Mouse (Mus musculus) brain, embryonic 14.5 days (tissue): ENCODE results near the gene Gm10718. TPM values are rescaled to one million over a fixed set of nuclear protein-coding genes. Genes with fewer than 3 reads are reported as not detected.
"Not testable (repeated sequence)": the region's sequence is repeated elsewhere in the genome, so short reads cannot be mapped to it uniquely, and the experiment has no call there.

Source experiments
- DNase-seq: peaks from one replicate; pipeline ENCODE4 v3.0.0-alpha.2; 2011; ENCODE audit warnings: low read depth
- polyA plus RNA-seq: library from polyadenylated mRNA; depleted of rRNA; stranded (reverse); fragments of >200 nt; gene quantifications from 2 replicates; pipeline ENCODE4 v1.2.3, GENCODE M21; 2012; rRNA removed

Gene Gm10718
- polyA plus RNA-seq = 1.1 and 7.3 TPM in 2 replicates

DNA sequence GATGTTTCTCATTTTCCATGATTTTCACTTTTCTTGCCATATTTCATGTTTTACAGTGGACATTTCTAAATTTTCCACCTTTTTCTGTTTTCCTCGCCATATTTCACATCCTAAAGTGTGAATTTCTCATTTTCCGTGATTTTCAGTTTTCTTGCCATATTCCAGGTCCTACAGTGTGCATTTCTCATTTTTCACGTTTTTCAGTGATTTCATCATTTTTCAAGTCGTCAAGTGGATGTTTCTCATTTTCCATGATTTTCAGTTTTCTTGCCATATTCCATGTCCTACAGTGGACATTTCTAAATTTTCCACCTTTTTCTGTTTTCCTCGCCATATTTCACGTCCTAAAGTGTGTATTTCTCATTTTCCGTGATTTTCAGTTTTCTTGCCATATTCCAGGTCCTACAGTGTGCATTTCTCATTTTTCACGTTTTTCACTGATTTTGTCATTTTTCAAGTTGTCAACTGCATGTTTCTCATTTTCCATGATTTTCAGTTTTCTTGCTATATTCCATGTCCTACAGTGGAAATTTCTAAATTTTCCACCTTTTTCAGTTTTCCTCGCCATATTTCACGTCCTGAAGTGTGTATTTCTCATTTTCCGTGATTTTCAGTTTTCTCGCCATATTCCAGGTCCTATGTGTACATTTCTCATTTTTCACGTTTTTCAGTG, at the start of gene Gm10718:
TSS of gene Gm10718 (plus strand) at position 236 of the 673 bp plus-strand sequence.
- not testable (repeated sequence) for DNase-seq

DNA sequence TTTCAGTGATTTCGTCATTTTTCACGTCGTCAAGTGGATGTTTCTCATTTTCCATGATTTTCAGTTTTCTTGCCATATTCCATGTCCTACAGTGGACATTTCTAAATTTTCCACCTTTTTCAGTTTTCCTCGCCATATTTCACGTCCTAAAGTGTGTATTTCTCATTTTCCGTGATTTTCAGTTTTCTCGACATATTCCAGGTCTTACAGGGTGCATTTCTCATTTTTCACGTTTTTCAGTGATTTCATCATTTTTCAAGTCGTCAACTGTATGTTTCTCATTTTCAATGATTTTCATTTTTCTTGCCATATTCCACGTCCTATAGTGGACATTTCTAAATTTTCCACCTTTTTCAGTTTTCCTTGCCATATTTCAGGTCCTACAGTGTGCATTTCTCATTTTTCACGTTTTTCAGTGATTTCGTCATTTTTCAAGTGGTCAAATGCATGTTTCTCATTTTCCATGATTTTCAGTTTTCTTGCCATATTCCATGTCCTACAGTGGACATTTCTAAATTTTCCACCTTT, 22.8 kb upstream of the Gm10718 start, which contains the start of gene Gm10722:
TSS of gene Gm10722 (plus strand) at position 478 of the 528 bp plus-strand sequence.
- peak; percentile 52 for DNase-seq

DNA sequence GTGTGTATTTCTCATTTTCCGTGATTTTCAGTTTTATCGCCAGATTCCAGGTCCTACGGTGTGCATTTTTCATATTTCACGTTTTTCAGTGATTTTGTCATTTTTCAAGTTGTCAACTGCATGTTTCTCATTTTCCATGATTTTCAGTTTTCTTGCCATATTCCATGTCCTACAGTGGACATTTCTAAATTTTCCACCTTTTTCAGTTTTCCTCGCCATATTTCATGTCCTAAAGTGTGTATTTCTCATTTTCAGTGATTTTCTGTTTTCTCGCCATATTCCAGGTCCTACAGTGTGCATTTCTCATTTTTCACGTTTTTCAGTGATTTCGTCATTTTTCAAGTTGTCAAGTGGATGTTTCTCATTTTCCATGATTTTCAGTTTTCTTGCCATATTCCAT, 22.3 kb upstream of the Gm10718 start:
- DNase-seq = not testable (repeated sequence)

DNA sequence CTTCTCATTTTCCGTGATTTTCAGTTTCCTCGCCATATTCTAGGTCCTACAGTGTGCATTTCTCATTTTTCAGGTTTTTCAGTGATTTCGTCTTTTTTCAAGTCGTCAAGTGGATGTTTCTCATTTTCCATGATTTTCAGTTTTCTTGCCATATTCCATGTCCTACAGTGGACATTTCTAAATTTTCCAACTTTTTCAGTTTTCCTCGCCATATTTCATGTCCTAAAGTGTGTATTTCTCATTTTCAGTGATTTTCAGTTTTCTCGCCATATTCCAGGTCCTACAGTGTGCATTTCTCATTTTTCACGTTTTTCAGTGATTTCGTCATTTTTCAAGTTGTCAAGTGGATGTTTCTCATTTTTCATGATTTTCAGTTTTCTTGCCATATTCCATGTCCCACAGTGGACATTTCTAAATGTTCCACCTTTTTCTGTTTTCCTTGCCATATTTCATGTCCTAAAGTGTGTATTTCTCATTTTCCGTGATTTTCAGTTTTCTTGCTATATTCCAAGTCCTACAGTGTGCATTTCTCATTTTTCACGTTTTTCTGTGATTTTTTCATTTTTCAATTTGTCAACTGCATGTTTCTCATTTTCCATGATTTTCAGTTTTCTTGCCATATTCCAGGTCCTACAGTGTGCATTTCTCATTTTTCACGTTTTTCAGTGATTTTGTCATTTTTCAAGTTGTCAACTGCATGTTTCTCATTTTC, 21.2 kb upstream of the Gm10718 start:
- DNase-seq = peak; percentile 30

DNA sequence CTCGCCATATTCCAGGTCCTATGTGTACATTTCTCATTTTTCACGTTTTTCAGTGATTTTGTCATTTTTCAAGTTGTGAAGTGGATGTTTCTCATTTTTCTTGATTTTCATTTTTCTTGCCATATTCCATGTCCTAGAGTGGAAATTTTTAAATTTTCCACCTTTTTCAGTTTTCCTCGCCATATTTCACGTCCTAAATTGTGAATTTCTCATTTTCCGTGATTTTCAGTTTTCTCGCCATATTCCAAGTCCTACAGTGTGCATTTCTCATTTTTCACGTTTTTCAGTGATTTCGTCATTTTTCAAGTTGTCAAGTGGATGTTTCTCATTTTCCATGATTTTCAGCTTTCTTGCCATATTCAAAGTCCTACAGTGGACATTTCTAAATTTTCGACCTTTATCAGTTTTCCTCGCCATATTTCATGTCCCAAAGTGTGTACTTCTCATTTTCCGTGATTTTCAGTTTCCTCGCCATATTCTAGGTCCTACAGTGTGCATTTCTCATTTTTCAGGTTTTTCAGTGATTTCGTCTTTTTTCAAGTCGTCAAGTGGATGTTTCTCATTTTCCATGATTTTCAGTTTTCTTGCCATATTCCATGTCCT, 20.5 kb upstream of the Gm10718 start, which contains the start of gene Gm11168:
TSS of gene Gm11168 (plus strand) at position 553 of the 603 bp plus-strand sequence.
- not testable (repeated sequence) for DNase-seq

DNA sequence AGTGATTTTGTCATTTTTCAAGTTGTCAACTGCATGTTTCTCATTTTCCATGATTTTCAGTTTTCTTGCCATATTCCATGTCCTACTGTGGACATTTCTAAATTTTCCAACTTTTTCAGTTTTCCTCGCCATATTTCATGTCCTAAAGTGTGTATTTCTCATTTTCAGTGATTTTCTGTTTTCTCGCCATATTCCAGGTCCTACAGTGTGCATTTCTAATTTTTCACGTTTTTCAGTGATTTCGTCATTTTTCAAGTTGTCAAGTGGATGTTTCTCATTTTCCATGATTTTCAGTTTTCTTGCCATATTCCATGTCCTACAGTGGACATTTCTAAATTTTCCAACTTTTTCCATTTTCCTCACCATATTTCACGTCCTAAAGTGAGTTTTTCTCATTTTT, 17.2 kb upstream of the Gm10718 start:
- not testable (repeated sequence) for DNase-seq

DNA sequence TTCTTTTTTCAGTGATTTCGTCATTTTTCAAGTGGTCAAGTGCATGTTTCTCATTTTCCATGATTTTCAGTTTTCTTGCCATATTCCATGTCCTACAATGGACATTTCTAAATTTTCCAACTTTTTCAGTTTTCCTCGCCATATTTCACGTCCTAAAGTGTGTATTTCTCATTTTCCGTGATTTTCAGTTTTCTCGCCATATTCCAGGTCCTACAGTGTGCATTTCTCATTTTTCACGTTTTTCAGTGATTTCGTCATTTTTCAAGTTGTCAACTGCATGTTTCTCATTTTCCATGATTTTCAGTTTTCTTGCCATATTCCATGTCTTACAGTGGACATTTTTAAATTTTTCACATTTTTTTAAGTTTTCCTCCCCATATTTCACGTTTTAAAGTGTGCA, 16.7 kb upstream of the Gm10718 start:
- not testable (repeated sequence) for DNase-seq

DNA sequence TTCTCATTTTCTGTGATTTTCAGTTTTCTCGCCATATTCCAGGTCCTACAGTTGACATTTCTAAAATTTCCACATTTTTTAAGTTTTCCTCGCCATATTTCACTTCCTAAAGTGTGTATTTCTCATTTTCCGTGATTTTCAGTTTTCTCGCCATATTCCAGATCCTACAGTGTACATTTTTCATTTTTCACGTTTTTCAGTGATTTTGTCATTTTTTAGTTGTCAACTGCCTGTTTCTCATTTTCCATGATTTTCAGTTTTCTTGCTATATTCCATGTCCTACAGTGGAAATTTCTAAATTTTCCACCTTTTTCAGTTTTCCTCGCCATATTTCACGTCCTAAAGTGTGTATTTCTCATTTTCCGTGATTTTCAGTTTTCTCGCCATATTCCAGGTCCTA, 16.1 kb upstream of the Gm10718 start:
- peak; percentile 16 for DNase-seq

DNA sequence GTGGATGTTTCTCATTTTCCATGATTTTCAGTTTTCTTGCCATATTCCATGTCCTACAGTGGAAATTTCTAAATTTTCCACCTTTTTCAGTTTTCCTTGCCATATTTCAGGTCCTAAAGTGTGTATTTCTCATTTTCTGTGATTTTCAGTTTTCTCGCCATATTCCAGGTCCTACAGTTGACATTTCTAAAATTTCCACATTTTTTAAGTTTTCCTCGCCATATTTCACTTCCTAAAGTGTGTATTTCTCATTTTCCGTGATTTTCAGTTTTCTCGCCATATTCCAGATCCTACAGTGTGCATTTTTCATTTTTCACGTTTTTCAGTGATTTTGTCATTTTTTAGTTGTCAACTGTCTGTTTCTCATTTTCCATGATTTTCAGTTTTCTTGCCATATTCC, 14.0 kb upstream of the Gm10718 start:
- not testable (repeated sequence) for DNase-seq

DNA sequence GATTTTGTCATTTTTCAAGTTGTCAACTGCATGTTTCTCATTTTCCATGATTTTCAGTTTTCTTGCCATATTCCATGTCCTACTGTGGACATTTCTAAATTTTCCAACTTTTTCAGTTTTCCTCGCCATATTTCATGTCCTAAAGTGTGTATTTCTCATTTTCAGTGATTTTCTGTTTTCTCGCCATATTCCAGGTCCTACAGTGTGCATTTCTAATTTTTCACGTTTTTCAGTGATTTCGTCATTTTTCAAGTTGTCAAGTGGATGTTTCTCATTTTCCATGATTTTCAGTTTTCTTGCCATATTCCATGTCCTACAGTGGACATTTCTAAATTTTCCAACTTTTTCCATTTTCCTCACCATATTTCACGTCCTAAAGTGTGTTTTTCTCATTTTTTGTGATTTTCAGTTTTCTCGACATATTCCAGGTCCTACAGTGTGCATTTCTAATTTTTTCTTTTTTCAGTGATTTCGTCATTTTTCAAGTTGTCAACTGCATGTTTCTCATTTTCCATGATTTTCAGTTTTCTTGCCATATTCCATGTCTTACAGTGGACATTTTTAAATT, 11.2 kb upstream of the Gm10718 start:
- not testable (repeated sequence) for DNase-seq

DNA sequence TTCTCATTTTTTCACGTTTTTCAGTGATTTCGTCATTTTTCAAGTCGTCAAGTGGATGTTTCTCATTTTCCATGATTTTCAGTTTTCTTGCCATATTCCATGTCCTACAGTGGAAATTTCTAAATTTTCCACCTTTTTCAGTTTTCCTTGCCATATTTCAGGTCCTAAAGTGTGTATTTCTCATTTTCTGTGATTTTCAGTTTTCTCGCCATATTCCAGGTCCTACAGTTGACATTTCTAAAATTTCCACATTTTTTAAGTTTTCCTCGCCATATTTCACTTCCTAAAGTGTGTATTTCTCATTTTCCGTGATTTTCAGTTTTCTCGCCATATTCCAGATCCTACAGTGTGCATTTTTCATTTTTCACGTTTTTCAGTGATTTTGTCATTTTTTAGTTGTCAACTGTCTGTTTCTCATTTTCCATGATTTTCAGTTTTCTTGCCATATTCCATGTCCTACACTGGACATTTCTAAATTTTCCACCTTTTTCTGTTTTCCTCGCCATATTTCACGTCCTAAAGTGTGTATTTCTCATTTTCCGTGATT, 10.5 kb upstream of the Gm10718 start, which contains the start of gene Gm10721:
TSS of gene Gm10721 (plus strand) at position 408 of the 547 bp plus-strand sequence.
- DNase-seq = not testable (repeated sequence)

DNA sequence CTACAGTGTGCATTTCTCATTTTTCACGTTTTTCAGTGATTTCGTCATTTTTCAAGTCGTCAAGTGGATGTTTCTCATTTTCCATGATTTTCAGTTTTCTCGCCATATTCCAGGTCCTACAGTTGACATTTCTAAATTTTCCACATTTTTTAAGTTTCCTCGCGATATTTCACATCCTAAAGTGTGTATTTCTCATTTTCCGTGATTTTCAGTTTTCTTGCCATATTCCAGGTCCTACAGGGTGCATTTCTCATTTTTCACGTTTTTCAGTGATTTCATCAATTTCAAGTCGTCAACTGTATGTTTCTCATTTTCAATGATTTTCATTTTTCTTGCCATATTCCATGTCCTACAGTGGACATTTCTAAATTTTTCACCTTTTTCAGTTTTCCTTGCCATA, 8.0 kb upstream of the Gm10718 start, which contains the start of gene Gm10720:
TSS of gene Gm10720 (plus strand) at position 301 of the 400 bp plus-strand sequence.
- DNase-seq = not testable (repeated sequence)

DNA sequence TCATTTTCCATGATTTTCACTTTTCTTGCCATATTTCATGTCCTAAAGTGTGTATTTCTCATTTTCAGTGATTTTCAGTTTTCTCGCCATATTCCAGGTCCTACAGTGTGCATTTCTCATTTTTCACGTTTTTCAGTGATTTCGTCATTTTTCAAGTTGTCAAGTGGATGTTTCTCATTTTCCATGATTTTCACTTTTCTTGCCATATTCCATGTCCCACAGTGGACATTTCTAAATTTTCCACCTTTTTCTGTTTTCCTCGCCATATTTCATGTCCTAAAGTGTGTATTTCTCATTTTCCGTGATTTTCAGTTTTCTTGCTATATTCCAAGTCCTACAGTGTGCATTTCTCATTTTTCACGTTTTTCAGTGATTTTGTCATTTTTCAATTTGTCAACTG, 7.5 kb upstream of the Gm10718 start:
- DNase-seq = not testable (repeated sequence)

DNA sequence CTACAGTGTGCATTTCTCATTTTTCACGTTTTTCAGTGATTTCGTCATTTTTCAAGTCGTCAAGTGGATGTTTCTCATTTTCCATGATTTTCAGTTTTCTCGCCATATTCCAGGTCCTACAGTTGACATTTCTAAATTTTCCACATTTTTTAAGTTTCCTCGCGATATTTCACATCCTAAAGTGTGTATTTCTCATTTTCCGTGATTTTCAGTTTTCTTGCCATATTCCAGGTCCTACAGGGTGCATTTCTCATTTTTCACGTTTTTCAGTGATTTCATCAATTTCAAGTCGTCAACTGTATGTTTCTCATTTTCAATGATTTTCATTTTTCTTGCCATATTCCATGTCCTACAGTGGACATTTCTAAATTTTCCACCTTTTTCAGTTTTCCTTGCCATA, 6.2 kb upstream of the Gm10718 start, which contains the start of gene Gm10719:
TSS of gene Gm10719 (plus strand) at position 301 of the 400 bp plus-strand sequence.
- DNase-seq = not testable (repeated sequence)

DNA sequence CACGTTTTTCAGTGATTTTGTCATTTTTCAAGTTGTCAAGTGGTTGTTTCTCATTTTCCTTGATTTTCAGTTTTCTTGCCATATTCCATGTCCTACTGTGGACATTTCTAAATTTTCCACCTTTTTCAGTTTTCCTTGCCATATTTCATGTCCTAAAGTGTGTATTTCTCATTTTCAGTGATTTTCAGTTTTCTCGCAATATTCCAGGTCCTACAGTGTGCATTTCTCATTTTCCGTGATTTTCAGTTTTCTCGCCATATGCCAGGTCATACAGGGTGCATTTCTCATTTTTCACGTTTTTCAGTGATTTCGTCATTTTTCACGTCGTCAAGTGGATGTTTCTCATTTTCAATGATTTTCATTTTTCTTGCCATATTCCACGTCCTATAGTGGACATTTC, 4.4 kb upstream of the Gm10718 start:
- DNase-seq = not testable (repeated sequence)

DNA sequence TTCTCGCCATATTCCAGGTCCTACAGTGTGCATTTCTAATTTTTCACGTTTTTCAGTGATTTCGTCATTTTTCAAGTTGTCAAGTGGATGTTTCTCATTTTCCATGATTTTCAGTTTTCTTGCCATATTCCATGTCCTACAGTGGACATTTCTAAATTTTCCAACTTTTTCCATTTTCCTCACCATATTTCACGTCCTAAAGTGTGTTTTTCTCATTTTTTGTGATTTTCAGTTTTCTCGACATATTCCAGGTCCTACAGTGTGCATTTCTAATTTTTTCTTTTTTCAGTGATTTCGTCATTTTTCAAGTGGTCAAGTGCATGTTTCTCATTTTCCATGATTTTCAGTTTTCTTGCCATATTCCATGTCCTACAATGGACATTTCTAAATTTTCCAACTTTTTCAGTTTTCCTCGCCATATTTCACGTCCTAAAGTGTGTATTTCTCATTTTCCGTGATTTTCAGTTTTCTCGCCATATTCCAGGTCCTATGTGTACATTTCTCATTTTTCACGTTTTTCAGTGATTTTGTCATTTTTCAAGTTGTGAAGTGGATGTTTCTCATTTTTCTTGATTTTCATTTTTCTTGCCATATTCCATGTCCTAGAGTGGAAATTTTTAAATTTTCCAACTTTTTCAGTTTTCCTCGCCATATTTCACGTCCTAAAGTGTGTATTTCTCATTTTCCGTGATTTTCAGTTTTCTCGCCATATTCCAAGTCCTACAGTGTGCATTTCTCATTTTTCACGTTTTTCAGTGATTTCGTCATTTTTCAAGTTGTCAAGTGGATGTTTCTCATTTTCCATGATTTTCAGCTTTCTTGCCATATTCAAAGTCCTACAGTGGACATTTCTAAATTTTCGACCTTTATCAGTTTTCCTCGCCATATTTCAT, 3.3 kb upstream of the Gm10718 start:
- not testable (repeated sequence) for DNase-seq

DNA sequence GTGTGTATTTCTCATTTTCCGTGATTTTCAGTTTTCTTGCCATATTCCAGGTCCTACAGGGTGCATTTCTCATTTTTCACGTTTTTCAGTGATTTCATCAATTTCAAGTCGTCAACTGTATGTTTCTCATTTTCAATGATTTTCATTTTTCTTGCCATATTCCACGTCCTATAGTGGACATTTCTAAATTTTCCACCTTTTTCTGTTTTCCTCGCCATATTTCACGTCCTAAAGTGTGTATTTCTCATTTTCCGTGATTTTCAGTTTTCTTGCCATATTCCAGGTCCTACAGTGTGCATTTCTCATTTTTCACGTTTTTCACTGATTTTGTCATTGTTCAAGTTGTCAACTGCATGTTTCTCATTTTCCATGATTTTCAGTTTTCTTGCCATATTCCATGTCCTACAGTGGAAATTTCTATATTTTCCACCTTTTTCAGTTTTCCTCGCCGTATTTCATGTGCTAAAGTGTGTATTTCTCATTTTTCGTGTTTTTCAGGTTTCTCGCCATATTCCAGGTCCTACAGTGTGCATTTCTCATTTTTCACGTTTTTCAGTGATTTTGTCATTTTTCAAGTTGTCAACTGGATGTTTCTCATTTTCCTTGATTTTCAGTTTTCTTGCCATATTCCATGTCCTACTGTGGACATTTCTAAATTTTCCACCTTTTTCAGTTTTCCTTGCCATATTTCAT, 885 bp upstream of the Gm10718 start:
- not testable (repeated sequence) for DNase-seq

DNA sequence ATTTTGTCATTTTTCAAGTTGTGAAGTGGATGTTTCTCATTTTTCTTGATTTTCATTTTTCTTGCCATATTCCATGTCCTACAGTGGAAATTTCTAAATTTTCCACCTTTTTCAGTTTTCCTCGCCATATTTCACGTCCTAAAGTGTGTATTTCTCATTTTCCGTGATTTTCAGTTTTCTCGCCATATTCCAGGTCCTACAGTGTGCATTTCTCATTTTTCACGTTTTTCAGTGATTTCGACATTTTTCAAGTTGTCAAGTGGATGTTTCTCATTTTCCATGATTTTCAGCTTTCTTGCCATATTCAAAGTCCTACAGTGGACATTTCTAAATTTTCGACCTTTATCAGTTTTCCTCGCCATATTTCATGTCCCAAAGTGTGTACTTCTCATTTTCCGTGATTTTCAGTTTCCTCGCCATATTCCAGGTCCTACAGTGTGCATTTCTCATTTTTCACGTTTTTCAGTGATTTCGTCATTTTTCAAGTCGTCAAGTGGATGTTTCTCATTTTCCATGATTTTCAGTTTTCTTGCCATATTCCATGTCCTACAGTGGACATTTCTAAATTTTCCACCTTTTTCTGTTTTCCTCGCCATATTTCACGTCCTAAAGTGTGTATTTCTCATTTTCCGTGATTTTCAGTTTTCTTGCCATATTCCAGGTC, 770 bp downstream of the Gm10718 start:
- not testable (repeated sequence) for DNase-seq
